Mouse (Mus musculus) cerebellum, adult (tissue): ENCODE results near the gene Map6.

Experiments
- ATAC-seq: cut with Nextera tagmentation; 2 replicates; pipeline ENCODE4 v1.9.2; 2017; ENCODE audit warnings: mild to moderate bottlenecking, moderate library complexity, mixed read lengths; ENCODE audit not compliant: insufficient number of reproducible peaks, low FRiP score, low TSS enrichment

Gene Map6

DNA sequence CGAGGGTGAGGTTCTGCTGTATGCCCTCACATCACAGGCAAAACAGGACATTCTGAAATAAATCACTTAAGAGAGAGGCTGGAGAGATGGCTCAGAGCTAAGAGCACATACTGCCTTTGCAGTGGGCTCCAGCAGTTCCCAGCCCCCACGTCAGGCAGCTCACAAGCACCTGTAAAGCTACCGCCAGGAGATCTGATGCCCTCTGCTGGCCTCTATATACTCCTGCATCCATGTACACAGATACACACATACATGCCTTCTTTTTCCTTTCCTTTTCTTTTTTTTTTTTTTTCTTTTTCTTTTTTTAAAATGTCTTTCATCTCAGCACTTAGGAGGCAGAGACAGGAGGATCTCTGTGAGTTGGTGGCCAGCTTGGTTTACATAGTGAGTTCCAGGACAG, 5.3 kb upstream of the Map6 start:
- no peak for ATAC-seq

DNA sequence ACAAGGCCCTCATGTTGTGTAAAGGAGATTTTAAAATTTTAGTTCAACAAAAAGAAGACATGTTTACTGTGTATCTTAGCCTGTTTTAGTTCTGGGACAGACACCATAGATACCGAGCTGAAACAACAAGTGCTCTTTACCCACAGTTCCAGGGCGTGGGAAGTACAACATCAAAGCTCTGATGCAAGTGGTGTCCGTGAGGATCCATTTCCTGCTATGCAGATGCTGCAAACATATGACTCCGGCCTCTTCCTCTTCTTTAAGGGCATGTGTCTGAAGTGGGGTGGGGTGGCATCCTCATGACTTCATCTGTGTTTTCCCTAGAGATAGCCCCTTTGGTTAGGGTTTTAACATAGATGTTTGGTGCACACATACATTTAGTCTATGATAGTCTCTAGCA, 3.7 kb upstream of the Map6 start:
- ATAC-seq, result no peak

DNA sequence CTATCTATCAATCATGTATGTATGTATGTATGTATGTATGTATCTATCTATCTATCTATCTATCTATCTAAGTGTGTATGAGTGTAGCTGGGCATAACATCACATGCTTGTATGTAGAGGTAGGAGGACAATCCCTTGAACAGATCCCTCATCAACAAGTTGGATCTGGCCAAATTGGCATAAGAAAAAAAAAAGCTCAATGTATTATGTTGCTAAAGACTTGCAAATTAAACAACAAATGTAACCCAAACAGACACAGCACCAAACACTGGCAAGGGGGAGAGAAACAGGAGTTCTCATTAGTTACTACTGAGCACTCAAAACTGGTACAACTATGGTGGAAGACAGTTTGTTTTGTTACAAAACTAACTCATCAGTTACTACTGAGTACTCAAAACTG, 2.6 kb upstream of the Map6 start:
- no peak for ATAC-seq

DNA sequence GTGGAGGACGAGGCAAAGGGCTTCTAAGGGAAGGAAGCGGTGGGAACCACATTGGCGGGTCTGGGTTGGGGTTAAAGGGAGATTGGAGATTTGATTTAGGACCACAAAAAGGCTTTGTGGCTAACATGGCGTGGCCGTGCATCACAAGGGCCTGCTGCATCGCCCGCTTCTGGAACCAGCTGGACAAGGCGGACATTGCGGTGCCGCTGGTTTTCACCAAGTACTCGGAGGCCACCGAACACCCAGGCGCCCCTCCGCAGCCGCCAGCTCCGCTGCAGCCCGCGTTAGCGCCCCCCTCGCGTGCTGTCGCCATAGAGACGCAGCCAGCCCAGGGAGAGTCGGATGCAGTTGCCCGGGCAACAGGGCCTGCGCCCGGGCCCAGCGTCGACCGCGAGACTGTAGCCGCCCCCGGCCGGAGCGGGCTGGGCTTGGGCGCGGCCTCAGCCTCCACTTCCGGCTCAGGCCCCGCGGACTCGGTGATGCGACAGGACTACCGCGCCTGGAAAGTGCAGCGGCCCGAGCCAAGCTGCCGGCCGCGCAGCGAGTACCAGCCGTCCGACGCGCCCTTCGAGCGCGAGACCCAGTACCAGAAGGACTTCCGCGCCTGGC, 754 bp downstream of the Map6 start:
- ATAC-seq, result peak; percentile 77

DNA sequence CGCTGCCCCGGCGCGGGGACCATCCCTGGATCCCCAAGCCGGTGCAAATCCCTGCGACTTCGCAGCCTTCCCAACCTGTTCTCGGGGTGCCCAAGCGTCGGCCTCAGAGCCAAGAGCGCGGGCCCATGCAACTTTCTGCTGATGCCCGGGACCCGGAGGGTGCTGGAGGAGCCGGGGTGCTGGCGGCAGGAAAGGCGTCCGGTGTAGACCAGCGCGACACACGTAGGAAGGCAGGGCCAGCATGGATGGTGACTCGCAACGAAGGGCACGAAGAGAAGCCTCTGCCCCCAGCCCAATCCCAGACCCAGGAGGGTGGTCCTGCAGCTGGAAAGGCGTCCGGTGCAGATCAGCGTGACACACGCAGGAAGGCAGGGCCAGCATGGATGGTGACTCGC, 1.3 kb downstream of the Map6 start:
- ATAC-seq, result no peak

DNA sequence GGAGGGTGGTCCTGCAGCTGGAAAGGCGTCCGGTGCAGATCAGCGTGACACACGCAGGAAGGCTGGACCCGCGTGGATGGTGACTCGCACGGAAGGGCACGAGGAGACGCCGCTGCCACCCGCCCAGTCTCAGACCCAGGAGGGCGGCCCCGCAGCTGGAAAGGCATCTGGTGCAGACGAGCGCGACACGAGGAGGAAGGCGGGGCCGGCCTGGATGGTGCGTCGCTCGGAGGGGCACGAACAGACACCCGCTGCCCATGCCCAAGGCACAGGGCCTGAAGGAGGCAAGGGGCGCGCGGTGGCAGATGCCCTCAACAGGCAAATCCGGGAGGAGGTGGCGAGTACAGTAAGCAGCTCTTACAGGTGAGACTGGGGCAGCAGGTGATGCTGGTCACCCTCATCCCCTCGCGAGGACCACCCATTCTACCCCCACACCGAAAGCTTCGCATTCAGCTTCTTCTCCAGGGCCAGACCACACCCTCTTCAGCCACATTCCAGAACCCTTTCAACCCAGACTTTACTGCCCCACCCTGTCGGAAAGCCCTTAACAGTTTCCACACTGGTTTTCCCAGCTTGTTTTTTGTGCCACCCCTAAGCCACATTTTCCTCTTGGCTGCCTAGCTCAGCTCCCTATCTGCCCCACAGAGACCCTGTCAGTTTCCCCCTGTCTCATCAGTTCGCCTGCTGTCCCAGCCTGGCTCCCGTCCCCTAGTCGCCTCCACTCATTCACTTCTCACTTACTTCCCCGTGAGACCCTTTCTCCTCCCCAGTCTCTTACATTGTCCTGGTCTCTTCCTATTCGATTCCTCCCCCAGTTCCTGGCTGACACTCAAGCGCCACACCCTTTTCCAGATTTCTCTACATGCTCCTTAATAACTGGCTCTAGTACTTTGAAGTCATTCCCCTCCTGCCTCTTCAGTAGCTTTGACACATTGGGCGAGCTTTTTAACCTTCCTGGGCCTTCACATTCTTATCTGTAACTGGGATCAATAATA, 2.0 kb downstream of the Map6 start:
- no peak for ATAC-seq

DNA sequence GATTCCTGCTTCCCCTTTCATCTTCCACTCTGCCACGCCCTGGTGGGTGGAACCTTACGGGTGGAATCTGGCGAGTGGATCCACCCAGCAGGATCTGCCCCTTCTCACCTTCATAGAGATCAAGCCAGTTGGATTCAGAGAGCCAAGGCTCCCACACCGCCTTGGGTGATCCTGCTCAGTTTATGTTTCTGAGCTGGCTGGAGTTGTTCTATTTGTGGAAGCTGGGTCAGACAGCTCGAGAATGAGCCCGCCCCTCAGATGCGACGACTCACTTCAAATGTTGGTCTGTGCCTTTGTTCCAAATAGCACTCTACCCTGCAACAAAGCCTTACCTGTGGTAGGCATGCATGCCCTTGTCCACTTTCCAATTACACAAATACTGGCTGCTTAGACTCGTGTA, 4.4 kb downstream of the Map6 start:
- no peak for ATAC-seq

DNA sequence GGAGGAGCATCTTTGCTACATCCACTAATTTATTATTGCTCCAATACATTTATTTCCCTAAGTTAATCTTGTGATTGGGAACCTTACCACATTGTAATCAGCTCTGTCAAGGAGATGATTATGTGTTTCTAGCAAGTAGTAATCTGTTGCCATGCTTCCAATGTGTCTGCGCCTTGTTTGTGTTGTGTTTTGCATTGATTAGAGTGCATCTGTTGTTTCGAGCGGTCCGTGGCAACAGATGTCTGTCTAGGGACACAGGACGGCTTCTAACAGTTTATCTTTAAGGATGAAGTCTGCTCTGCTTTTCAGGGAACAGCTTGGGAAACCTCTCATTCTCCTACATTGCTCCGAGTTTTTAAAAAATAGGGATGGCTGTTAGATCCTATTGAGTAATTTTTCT, 7.9 kb downstream of the Map6 start:
- ATAC-seq, result no peak

DNA sequence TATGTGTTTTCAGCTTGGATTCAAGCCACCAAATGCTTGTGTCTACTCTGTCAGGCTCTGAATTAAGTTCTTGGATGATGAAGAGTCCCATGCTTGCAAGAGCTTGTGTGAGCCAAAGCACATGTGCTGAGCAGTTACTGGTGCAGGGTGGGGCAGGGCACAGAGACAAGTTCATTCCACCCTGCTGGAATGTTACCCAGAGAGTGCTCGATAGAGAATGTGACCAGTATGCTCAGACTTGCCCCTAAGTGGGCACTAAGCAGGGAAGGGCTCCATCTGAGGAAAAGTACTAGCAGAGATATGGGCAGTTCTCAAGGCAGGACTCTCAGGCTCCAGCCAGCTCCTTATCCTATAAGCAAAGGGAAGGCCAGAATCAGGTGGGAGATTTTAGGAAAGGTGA, 9.4 kb downstream of the Map6 start:
- no peak for ATAC-seq

DNA sequence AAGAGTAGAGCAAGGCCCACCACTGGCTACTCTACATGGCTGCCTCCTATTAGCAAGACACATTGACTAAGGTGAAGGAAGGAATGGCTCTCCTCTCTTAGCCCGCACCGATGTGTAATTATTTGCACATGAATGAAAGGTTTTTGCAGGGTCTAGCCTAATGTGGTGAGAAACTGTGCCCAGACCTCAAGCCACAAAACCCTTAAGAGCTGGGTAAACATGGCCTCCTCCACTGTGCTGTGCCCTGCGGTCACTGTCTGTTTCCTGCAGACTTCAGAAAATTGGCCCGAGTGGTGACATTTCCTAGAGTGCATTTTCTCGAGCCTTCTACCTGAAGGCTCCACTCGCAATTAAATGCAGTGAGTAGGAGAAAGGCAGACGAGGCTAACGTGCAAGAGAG, 11.1 kb downstream of the Map6 start:
- ATAC-seq, result no peak

DNA sequence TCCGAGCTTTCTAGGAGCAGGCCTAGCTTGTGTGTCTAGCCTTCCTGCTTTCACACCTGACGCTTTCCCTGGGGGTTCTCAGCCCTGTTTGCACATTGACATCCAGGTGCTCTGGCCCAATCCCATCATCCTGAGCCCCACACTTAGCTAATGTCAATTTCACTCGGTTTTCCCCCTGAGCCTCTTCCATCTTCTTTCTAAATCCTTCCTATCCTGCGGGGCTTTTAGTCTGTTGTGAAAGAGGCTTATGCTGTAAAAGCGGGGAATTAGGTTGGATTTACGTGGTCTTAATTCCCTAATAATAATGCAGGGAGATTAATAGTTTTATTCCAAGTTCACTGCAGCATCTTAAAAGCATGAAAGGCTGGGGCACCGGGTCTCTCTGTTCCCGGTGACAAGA, 12.3 kb downstream of the Map6 start:
- ATAC-seq, result no peak

DNA sequence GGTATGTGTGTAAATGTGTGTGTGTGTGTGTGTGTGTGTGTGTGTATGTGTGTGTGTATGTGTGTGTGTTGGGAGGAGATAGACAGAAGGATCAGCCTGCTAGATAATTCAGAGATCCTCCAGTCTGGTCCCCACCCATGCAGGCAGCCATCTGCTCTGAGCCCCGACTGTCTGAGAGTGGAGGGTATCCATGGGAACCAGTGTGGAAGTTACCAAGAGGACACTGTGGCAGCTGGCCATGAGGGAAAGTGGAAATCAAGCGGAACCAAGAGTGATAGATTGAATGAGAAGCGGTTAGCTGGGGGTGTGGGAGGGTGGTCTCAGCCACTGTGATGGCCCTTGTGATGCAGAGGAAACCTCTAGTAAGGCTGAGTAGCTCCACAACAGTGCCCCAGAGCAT, 20.0 kb downstream of the Map6 start:
- ATAC-seq, result no peak

DNA sequence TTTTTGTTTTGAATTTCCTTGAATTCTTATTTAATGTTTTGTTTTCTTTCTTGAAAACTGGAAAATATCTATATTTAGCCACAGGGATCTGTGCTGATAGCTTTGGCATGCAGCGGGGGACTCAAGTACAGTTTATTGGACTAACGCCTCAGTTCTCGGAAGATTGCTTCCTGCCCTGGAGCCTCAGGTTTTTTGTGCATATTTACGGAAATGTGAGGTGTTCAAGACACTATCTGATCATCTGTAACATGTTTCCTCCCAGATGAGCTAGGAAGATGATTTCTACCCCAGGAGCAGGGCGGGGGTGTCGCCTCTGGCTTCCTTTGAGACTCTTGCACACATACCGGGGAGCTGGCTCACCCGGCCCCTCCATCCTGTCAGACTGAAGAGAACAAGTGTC, 22.8 kb downstream of the Map6 start:
- ATAC-seq, result no peak

DNA sequence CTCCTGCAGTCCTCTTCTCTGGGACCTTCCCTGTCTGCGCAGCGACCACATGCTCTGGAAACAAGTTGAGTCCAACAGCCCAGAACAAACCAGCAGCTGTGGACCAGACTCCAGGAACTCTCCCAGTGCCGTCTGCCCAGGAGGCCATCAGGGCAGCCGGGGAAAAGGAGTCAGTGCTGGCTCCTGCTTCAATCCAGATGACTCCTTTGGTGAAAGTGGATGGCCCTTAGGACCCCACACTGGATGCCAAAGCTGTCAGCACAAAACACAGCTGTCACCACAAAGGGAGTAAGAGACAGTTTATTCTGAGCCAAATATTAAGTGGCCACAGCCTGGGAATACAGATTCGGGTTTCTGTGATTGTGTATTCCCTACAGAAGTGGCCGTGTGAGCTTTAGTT, 23.7 kb downstream of the Map6 start:
- ATAC-seq, result no peak

DNA sequence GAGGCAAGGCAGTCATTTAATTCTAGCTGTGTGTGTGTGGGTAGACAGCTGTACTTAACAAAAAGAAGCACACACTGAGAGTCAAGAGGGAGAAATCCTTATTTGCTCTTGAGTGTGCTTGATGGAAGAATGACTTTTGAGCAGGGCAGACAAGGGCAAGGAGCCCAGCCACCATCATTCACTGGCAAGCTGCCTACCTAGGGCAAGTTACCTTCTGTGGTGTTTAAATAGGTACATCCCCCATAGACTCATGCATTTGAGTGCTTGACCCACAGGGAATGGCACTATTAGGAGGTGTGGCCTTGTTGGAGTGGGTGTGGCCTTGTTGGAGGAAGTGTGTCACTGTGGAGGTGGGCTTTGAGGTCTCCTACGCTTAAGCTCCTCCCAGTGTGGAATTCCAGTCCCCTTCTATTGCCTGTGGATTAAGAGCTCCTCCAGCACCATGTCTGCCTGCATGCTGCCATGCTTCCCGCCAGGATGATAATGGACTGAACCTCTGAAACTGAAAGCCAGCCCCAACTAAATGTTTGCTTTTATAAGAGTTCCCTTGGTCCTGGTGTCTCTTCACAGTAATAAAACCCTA, 27.0 kb downstream of the Map6 start:
- ATAC-seq, result no peak

DNA sequence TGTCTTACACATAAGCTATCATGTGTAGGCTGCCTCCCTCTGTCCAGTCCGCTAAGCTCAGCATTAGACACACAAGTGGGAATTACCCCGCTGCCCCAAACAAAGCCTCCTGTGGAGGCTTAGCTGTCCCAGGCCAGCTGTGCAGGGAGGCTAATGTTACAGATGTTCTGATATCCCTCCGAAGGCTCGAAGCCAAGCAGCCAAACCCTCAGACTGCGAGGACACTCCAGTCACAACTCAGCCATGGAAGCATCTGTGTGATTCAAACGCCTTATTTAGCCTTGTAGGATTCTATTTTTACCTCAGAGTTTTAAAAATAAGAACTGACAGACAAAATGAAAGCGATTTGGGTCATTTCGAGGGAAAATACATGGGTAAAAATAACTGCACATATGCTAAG, 27.9 kb downstream of the Map6 start:
- ATAC-seq, result no peak

DNA sequence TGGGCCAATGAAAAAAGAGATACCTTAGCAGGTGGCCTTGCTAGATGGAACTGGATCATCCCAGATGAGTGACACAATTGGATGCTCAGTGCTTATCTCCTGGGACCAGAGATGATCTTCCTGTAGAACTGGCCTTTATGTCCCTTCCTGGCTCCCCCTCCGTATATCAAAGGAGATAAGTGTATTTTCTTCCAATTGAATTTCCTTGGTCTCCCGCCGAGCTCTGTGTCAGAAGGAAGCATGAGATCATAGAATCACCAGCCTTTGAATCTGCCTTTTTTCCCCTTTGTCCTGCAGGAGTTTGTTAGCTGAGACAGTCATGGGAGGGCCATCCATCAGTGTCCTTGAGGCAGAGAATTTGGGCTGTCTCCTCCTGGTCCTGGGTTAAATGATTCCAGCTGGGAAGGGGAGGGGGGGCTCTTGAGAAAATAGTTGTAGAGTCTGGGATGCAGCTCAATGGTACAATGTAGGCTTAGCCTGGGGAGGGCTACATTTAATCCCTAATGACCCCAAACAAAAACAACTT, 33.5 kb downstream of the Map6 start:
- ATAC-seq, result no peak

DNA sequence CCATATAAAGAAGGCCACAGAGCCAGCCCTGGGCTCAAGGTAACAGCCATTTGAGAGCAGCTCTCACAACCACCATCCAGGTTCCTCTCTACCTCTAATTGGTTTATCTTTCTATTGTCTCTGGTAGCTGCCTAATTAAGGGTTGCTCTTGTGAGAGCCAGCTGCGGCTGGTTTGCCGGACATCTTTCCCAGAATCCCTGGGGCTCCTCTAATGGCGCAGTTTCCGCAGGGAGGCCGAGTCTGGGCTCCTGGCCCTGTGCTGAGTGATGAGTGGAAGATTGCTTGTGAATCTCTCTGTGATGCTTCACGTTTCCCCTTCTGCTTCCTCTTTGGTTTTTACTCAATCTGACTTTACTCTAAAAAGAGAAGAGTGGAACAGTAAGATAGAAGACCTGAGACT, 36.8 kb downstream of the Map6 start:
- ATAC-seq, result no peak

DNA sequence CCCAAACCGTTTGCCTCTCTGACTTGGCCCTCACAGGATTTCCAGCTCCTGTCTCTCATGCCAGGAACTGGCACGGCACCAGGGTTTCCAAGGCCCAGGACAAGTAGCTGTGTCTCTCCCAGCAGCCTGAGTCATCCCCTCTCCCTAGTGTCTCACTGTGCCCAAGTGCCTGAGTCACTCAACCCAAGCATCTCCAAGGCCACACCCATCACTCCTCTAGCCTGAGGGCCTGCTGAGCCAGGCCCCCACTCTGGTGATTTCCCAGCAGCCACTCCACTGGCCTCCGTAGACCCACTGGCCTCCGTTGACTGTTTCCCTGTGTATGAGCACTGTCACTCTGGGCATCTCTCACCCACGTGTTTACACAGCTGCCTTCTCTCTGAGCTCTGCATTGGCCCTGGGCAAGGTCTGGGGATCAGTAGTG, 37.7 kb downstream of the Map6 start:
- peak; percentile 81 for ATAC-seq

DNA sequence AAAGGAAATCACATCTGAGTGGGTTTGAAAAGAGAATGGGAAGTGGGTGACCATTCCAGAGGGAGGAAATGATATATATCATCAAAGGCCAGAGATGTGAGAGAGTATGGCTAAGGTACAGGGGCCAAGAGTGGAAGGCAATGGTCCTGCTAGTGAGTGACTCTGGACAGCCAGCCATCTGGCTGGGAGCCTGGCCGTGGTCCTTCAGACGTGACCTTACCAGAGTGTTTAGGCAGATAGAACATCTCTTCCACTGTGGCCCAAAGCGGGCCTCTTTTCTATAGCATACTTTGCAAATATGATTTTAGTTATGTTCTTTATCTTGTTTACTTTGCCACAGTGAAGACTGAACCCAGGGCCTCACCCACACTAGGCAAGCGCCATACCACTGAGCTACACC, 38.4 kb downstream of the Map6 start:
- ATAC-seq, result no peak

DNA sequence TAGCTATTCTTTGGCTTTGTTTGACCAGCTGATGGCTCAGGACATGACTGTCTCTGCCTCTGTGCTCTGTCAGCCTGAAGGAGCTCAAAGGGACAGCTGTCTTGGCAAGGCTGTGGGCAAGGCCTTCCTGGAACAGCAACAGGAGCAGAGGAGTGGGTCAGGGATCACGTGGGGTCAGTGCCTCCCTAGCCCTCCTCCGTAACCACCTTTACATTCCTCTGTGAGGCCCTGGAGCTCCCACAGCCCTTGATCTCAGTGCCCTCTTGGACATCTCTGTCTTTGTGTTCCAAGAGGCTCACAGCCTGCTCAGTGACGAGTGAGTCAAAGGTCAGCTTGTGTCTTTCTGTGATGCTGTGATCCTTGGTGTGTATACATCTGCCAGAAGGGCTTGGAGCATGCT, 39.4 kb downstream of the Map6 start:
- ATAC-seq, result no peak
